Mouse (Mus musculus): ENCODE results near the gene Fbxl18. TPM values are rescaled to one million over a fixed set of nuclear protein-coding genes. Genes with fewer than 3 reads are reported as not detected.

Gene Fbxl18
- total and polyA plus RNA-seq, 3 experiments, result 4.6 to 7.4 TPM; not detected in 1

DNA sequence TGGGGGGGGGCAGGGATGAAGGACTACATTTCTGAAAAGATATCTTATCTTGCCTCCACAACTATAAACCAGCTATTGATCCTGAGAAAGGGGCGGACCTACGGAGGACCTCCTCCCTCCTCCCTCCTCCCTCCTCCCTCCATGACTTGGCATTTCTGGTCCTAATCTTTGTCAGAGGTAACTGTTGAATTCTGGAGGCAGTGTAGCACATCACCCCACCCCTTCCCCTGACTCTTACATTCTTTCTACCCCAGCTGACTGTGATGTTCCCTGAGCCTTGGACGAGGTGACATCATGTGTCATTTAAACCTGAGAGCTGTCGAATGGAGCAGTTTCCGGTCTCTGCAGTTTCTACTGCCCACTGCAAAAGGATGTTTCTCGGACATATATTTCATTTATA is 41.6 kb downstream of the Fbxl18 start:
- H3K9me3 ChIP-seq (replicated peaks; ENCODE audit: insufficient read depth, low read length), result no peaks in the 10 kb centered on the region

GRCm38 (mm10) chr5:142851681-142852049 is 43.6 kb downstream of the Fbxl18 start:
- no peak overlapping the region for H3K4me3 ChIP-seq (ENCODE audit: control insufficient read depth in 1 of 2, insufficient read depth in 1 of 2, low read depth in 2 of 2, low read length in 2 of 2)
- TF ChIP-seq RCOR1 (IDR thresholded peaks at IDR 0.05; ENCODE audit: low read depth, low read length), result no peak
- no peak for TF ChIP-seq ELF1 (IDR thresholded peaks at IDR 0.05; ENCODE audit: low read depth, low read length)
- TF ChIP-seq POLR2AphosphoS2 (IDR thresholded peaks at IDR 0.05; ENCODE audit: low read length), result no peak
- no peak for TF ChIP-seq KAT2A (conservative IDR thresholded peaks at IDR 0.05; ENCODE audit: low read depth, low read length)
- TF ChIP-seq SIN3A (IDR thresholded peaks at IDR 0.05; ENCODE audit: low read length), result no peak
- TF ChIP-seq MYC (IDR thresholded peaks at IDR 0.05; ENCODE audit: low read depth, low read length), result no peak
- TF ChIP-seq BHLHE40 (IDR thresholded peaks at IDR 0.05; ENCODE audit: borderline replicate concordance, low read depth, low read length), result no peak
- TF ChIP-seq UBTF (IDR thresholded peaks at IDR 0.05; ENCODE audit: borderline replicate concordance, insufficient read depth, low read depth, low read length), result no peak
- TF ChIP-seq MAFK (IDR thresholded peaks at IDR 0.05; ENCODE audit: borderline replicate concordance, low read depth, low read length), result no peak
- TF ChIP-seq NRF1 (IDR thresholded peaks at IDR 0.05; ENCODE audit: insufficient read depth, low read depth, low read length, poor library complexity, severe bottlenecking), result no peak
- TF ChIP-seq GATA1 (IDR thresholded peaks at IDR 0.05; ENCODE audit: low read depth, low read length), result no peak
- no peak for TF ChIP-seq JUND (IDR thresholded peaks at IDR 0.05; ENCODE audit: low read depth, low read length)
- no peak for TF ChIP-seq HCFC1 (IDR thresholded peaks at IDR 0.05; ENCODE audit: low read depth, low read length)

More for the DNA sequence above, 41.6 kb downstream of the Fbxl18 start:
- DNase-seq (ENCODE audit: low read depth, low spot score), result peak; percentile 45
- H3K4me3 ChIP-seq (ENCODE audit: control insufficient read depth in 1 of 2, insufficient read depth in 1 of 2, low read depth in 2 of 2, low read length in 2 of 2), result no peak overlapping the region
- no peaks in the 10 kb centered on the region for H3K27me3 ChIP-seq (ENCODE audit: control insufficient read depth in 1 of 2, insufficient read depth in 2 of 2, low read length in 2 of 2)
- no peak overlapping the region for H3K27ac ChIP-seq (ENCODE audit: control insufficient read depth, low read depth, low read length)
- no peak overlapping the region for H3K9ac ChIP-seq (ENCODE audit: control insufficient read depth, low read depth, low read length, poor library complexity, severe bottlenecking)
- H3K4me1 ChIP-seq (ENCODE audit: control insufficient read depth in 1 of 2, insufficient read depth in 2 of 2, low read length in 2 of 2), result peaks cover 2 to 27% of the 10 kb centered on the region in 2 experiments
- TF ChIP-seq SIN3A (IDR thresholded peaks at IDR 0.05; ENCODE audit: low read length), result no peak
- TF ChIP-seq NRF1 (IDR thresholded peaks at IDR 0.05; ENCODE audit: insufficient read depth, low read depth, low read length, poor library complexity, severe bottlenecking), result no peak
- 0 out of 2 replicates have a peak, but pooled peaks have one; percentile 52 for TF ChIP-seq MAZ (IDR thresholded peaks at IDR 0.05; ENCODE audit: low read depth, low read length)
- no peak for TF ChIP-seq TCF12 (IDR thresholded peaks at IDR 0.05; ENCODE audit: low read depth, low read length)
- TF ChIP-seq MEF2A (IDR thresholded peaks at IDR 0.05; ENCODE audit: extremely low read depth, insufficient replicate concordance, low read depth, low read length, poor library complexity, severe bottlenecking), result no peak
- no peak for TF ChIP-seq RCOR1 (IDR thresholded peaks at IDR 0.05; ENCODE audit: low read depth, low read length)
- peak; percentile 62 for TF ChIP-seq ETS1 (IDR thresholded peaks at IDR 0.05; ENCODE audit: low read depth, low read length)
- no peak for TF ChIP-seq MAX (IDR thresholded peaks at IDR 0.05; ENCODE audit: low read length)
- H3K36me3 ChIP-seq (ENCODE audit: control insufficient read depth in 1 of 2, insufficient read depth in 2 of 2, low read length in 2 of 2), result peaks cover 0 to 12% of the 10 kb centered on the region in 2 experiments; a peak in 2 of 4 replicates
- no peaks in the 10 kb centered on the region for H3K79me2 ChIP-seq (ENCODE audit: control insufficient read depth, insufficient read depth, low read length, poor library complexity)

More at GRCm38 (mm10) chr5:142851681-142852049, 43.6 kb downstream of the Fbxl18 start:
- Histone ChIP-seq H3K36me3 (ENCODE audit: control insufficient read depth in 1 of 2, insufficient read depth in 2 of 2, low read length in 2 of 2) (peaks cover 0 to 8% of the 10 kb centered on the region in 2 experiments; a peak in 2 of 4 replicates), H3K9ac (ENCODE audit: control insufficient read depth, low read depth, low read length, poor library complexity, severe bottlenecking) (no peak overlapping the region), H3K9me3 (replicated peaks; ENCODE audit: insufficient read depth, low read length) (no peaks in the 10 kb centered on the region), H3K4me1 (ENCODE audit: control insufficient read depth in 1 of 2, insufficient read depth in 2 of 2, low read length in 2 of 2) (peaks cover 2 to 16% of the 10 kb centered on the region in 2 experiments), H3K79me2 (ENCODE audit: control insufficient read depth, insufficient read depth, low read length, poor library complexity) (no peaks in the 10 kb centered on the region), H3K27ac (ENCODE audit: control insufficient read depth, low read depth, low read length) (no peak overlapping the region), H3K27me3 (ENCODE audit: control insufficient read depth in 1 of 2, insufficient read depth in 2 of 2, low read length in 2 of 2) (no peaks in the 10 kb centered on the region)
- DNase-seq (ENCODE audit: low read depth, low spot score), result no peak
